Mouse (Mus musculus) cerebellum, adult 9-11 months (tissue): ENCODE results near the gene Hist2h3c1.

ENCODE experiments used
- DNase-seq: peaks from one replicate; pipeline ENCODE4 v3.0.0; 2022

The Hist2h3c1 gene

DNA sequence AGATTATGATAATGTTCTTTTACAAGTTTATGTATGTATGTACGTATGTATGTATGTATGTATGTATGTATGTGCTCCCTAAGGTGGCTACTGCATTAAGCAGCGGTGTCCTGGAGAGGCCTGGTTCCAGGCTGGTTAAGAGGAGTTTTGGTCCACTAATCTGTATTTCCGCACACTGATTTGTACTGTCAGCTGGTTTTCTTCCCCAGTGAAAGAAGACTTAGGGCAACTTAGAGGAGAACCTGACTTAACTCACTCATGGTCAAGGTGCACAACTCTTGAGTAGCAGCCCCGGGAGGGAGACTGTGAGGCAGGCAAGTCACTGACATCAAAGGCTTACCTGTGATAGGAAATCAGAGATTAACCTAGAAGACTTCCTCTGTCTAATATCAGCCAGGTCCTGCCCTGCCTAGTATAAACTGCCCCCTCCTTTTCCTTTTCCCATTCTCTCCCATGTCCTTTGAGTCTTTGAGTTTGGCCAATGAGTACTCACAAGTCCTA is 9.6 kb upstream of the Hist2h3c1 start:
- DNase-seq, result no peak

DNA sequence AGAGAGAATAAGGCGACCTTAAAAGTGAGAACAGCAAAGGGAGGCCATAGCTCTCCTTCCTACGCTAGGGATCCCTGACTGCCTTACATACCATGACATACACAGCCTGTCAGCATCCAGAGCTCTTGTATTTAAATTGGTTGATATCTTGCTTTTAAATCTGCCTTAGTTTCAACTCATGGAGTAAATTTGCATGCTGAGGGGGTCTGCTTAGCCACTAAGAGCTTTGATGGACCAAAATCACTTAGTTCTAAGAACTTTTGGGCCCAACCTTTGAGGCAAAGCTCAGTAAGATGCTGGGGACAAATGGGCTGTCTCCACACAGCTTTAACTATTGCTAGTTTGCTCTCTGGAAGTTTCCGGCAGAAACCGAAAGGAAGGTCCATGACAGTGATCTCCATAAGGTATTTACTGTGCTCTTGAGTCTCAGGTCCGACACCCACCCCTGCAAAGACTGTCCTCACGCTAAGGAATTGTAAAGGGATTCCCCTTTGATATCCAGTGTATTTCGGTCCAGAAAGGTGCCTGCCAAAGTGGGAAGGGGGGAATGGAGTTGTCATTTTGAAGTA is 9.1 kb upstream of the Hist2h3c1 start:
- DNase-seq, result peak; percentile 29

DNA sequence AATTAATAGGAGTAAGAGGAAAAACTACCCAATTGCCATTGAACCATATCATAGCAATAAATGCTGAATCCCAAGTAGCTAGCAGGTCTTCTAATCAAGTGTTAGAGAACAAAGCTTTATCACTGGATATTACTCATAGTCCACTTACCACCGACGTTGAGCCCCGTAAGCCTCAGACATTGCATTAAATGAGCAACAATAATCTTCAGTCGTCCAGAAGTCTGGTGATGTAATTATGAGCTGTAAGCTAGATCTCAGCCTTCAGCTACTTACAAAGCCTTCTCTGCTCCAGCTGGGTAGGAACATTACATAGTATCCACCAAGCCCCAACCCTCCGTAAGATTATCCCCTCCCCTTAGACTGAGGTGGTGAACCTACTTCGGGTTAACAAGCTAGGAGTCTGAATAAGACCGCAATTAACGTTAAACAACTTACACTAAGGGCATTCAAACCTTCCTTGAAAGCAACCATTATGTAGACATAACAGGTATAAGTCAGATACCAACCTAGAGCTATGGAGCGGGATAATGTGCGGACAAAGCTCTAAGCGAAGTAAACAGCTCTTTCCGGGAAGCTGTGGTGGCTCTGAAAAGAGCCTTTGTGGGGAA is 8.5 kb upstream of the Hist2h3c1 start:
- peak; percentile 33 for DNase-seq

DNA sequence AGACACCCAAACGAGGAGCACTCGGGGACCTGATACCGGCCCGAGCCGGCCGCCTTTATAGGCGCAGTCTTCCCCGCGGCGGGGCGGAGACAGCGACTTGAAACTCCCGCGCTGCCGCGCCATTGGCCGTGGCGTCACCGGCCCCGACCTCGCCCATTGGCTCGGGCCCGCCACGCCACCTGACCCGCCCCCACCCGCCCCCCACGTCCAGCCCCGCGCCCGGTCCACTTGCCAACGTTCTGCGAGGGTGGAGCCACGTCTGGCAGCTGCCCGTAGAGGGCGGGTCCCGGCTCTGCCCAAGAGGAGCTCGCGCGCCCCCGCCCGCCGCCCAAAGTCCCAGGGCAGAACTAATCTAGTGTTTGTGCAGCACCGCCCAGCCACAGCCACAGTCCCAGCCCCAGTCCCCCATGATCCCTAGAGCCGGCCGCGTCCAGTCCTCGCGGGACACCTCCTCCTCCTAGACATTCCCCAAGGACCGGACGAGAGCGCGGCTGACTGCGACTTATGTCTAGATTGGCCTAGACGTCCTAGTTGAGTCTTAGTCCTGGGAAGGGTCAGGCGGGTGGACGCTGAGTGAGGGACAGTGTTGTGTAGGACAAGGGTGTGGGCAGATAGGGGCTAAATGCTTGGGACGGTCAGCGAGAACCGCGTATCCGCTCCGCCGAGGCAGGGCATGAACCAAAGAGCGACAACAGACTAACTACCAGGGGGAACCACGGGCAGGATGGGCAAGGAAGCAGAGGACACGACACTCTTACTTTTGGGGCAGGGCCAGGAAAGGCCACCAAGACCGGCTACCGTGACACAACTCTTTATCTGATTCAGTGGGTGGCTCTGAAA is 7.3 kb upstream of the Hist2h3c1 start, which contains the start of gene Hist2h3c2:
Gene Hist2h3c2 (minus strand): TSS at position 174 of the 840 bp plus-strand sequence.
- DNase-seq, result peak; percentile 74

DNA sequence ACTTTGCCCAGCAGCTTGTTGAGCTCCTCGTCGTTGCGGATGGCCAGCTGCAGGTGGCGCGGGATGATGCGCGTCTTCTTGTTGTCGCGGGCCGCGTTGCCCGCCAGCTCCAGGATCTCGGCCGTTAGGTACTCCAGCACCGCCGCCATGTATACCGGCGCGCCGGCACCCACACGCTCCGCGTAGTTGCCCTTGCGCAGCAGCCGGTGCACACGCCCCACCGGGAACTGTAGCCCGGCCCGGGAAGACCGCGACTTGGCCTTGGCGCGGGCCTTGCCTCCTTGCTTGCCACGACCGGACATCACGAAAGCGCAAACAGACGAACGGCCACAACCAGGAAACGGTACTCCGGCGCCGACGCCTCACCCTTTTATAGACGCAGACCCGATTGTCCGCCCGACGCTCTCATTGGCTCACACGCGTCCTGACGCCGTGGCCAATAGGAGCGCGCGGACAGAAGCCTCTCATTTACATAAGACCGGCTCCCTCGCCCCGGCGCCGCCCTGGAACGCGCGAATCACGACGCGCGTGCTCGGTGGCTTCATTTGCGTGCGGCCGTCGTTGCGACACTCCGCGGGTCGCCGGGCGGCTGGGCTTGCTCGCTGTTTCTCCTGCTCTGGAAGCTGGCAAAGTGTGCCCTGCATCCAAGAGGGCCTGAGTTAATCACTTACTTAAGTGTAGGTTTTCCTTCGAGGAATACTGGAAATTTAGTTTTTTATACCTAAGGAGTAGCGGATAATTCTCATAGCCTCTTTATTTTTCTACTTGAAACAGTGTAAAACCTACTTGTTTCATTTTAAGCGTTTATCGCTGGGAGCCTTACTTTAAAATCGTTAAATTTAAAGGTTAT is 6.3 kb upstream of the Hist2h3c1 start, which contains the start of gene Hist2h2aa2:
Gene Hist2h2aa2 (minus strand): TSS at position 328 of the 850 bp plus-strand sequence.
- peak; percentile 97 for DNase-seq

GRCm38 (mm10) chr3:96240799-96241197 is 5.7 kb upstream of the Hist2h3c1 start:
- no peak for DNase-seq

GRCm38 (mm10) chr3:96243921-96244572 is 2.4 kb upstream of the Hist2h3c1 start:
- DNase-seq, result peak; percentile 37

DNA sequence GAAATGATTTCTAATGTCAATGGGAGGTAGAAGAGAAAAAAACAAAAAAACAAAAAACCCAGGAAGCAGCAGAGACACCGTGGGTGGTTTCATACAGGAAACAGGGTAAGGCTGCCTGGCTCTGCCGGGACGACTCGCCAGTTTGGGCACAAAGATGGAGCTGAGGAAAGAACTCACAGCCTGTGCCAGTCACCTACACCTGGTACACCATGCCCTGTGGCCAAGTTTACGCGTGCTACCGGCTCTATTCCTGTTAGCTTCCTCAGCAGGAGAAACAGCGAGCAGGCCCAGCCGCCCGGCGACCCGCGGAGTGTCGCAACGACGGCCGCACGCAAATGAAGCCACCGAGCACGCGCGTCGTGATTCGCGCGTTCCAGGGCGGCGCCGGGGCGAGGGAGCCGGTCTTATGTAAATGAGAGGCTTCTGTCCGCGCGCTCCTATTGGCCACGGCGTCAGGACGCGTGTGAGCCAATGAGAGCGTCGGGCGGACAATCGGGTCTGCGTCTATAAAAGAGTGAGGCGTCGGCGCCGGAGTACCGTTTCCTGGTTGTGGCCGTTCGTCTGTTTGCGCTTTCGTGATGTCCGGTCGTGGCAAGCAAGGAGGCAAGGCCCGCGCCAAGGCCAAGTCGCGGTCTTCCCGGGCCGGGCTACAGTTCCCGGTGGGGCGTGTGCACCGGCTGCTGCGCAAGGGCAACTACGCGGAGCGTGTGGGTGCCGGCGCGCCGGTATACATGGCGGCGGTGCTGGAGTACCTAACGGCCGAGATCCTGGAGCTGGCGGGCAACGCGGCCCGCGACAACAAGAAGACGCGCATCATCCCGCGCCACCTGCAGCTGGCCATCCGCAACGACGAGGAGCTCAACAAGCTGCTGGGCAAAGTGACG is 1.2 kb upstream of the Hist2h3c1 start, which contains the start of gene Hist2h2aa1:
Gene Hist2h2aa1 (plus strand): TSS at position 495 of the 884 bp plus-strand sequence.
- DNase-seq, result peak; percentile 94

DNA sequence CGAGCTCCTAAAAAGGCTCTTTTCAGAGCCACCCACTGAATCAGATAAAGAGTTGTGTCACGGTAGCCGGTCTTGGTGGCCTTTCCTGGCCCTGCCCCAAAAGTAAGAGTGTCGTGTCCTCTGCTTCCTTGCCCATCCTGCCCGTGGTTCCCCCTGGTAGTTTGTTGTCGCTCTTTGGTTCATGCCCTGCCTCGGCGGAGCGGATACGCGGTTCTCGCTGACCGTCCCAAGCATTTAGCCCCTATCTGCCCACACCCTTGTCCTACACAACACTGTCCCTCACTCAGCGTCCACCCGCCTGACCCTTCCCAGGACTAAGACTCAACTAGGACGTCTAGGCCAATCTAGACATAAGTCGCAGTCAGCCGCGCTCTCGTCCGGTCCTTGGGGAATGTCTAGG is 467 bp upstream of the Hist2h3c1 start:
- DNase-seq, result peak; percentile 34

DNA sequence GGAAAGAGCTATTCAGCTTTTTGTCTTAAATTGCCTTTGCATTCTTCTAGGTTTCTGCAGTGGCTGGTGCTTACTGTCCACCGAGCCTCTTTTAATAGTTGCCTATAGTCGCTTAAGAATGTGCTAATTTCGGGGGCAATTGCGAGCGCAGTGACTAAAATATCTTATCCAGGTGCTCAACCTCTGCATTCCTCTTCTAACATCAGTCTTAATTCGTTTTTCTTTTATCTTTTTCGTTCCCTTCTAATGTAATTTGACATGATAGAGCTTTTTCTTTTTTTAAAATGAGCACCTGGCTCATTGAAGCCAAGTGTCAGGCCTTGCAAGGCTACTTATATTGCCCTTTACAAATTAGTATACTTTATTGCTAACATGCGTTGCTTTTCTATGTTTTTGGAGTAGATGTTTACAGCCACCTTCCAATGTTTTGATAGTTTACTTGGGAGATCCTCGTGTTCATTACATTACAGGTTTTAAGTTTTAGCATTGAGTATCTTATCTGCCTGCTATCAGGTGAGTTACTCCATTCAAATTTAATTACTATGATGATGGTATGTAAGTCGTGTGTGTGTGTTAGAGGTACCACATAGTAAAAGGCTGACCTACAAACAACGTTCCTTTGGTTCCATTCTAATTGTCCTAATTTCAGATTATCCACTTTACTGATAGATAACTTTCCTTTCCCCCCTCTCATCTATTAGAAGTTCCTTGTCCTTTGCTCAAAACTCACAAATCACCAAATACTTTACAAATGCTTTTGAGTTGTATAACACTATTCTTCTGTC is 1.1 kb downstream of the Hist2h3c1 start:
- DNase-seq, result peak; percentile 44

DNA sequence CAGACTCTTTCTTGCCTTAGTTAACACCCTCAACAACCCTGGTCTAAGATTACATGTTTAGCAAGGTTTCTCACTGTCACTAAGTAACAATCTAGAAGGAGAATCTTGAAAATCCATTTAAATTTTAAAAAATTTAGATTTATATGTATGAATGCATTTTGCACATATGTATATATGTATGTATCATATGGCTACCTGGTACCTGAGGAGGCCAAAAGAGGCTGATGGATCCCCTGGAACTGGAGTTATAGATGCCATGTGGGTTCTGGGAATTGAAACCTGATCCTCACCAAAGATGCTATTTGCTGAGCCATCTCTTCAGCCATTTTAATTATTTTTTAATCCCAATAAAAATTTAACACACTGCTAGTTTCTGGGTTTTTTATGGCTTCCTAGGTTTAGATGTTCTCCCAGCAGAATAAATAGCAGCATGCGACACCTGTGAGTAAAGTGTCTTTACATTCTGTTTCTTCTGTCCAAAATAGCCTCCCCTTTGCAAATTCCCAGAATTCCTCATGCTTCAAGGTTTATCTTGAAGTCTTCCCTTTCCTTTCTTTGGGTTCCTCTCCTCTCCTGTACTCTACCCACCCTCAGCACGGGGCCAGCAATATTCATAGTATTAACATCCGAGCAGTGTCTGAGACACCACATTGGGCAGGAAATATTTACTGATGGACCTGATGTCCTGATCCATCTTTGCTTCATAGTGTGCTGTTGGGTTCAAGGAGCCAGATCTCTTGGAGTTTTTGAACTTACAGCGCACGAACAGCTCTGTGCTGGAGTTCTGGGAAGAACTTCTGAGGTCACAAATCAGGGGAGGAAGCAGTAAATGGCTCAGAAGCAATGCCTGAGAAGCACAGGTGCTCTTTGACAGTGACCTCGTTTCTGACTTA is 1.9 kb downstream of the Hist2h3c1 start:
- DNase-seq, result no peak

DNA sequence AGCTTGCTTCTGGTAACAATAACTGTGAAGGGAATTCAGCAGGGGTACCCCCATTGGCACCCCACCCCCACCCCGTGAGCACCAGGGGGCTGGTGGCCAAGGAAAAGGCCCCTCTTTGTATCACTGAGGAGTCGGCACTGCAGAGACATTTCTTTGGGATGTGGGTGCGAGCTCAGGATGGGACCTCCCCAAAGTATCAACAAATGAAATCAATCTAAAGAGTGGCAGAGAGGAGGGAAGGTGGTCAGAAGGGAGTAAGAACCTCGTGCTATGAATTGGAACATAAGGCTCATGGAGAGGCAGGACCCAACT is 2.5 kb downstream of the Hist2h3c1 start:
- DNase-seq, result peak; percentile 39

- DNase-seq, result no peak
These were observed 4.4 kb downstream of the Hist2h3c1 start for GRCm38 (mm10) chr3:96250890-96251289.

- DNase-seq, result no peak
These were observed 5.3 kb downstream of the Hist2h3c1 start for GRCm38 (mm10) chr3:96251787-96252186.

DNA sequence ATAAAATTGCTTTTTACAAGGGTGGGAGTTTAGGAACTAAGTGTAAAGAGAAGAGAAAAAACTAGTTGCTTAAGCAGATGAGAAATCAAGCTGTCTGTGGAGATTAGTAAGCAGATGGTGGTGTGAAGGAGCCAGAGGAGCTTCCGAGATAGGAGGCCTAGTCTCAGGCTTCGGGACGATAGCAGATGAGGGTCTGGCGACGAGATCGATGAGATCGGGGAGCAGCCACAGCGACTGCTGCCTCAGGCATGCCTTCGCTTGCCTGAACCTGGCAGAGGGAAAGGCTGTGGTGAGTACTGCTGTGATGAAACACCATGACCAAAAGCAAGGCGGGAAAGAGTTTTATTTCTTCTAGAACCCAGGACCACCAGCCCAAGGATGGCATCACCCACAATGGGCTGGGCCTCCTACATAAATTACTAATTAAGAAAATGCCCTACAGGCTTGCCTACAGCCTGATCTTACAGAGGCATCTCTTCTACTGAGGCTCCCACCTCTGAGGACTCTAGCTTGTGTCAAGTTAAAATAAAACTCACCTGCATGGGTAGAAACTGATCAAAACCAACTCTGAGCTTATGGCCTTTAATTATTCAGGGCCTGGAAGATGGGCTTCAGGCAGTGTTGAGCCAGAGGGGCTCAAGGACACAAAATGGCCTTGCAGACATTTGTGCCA is 8.3 kb downstream of the Hist2h3c1 start:
- no peak for DNase-seq

DNA sequence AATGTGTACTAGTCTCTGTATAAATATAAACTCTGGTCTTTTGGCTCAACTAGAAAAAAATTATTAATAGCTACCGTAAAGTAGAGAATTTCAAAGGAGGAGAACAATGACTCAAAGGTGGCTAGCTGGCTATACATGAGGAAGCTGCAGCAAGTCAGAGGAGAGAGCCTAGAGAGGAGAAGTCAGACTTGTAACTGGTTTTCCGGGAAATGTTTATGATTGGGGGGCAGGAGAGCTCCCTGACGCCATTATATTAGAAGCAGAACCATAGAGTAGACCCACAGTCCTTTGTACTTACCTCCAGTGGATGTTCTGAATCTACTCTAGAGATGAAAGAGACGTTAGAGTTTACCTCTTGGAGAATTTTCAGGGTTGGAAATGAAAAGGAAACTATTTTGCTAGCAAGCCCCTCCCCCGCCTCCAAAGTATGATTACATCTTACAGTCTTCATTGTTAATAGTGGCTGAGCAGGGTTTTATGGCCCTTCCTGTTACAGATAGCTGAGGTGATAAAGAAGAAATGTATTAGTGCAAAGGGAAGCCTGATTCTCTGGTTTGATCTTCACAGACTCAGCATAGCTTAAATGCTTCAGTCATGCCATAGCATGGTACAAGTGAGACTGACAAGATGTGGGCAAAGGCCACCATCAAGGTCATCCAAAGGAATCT is 9.6 kb downstream of the Hist2h3c1 start:
- no peak for DNase-seq

DNA sequence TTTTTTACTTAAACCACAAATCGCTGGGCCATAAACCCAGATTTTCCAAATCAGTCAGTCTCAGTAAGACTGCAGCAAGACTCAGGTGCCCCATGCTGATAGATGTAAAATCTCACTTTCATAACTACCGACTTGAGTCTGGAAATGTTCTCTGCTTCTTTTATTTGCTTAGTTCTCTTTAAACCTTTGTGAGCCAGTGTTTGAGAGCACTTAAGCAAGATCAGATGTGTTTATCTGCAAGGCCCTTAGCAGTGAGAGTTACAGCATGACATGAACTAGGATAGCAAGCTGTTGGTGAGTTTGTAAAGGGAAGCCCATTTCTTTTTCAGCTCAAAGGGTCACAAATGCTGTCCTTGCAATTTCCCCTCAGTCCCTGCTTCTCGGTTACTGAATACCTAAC is 10.7 kb downstream of the Hist2h3c1 start:
- no peak for DNase-seq

DNA sequence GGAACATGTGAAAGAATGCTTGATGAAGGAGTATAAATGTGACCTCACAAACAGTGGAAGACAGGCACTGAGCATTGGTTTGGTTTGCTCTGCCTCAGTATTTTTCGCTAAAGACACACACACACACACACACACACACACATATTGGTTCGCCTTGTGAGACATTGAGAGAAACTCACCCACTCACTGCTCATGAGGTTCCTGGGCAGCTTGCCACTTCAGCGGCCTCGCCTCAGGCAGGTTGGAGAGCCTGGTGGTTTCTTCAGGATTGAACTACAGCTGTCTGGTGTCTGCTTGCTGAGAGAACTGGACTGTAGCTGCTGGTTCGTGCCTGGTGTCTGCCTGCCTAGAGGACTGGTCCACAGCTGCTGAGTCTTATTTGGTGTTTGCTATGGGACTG is 13.7 kb downstream of the Hist2h3c1 start:
- peak; percentile 43 for DNase-seq
